Mouse (Mus musculus) layer of hippocampus, adult 9-11 months (tissue): ENCODE data around the gene Fcer1g.

Source experiments
- DNase-seq: peaks from one replicate; pipeline ENCODE4 v3.0.0; 2022

Gene Fcer1g

GRCm38 (mm10) chr1:171239992-171240744, 6.0 kb upstream of the Fcer1g start:
- DNase-seq, result no peak

- no peak for DNase-seq
Measured at GRCm38 (mm10) chr1:171238463-171238862, 4.3 kb upstream of the Fcer1g start.

GRCm38 (mm10) chr1:171237438-171237837, 3.3 kb upstream of the Fcer1g start:
- no peak for DNase-seq

- DNase-seq, result no peak
Measured at GRCm38 (mm10) chr1:171235791-171236190, 1.6 kb upstream of the Fcer1g start.

- no peak for DNase-seq
Measured at GRCm38 (mm10) chr1:171234538-171234937, 373 bp upstream of the Fcer1g start.

GRCm38 (mm10) chr1:171232800-171233730, 1.1 kb downstream of the Fcer1g start:
- no peak for DNase-seq

GRCm38 (mm10) chr1:171232348-171232747, 1.8 kb downstream of the Fcer1g start:
- no peak for DNase-seq

- no peak for DNase-seq
Measured at GRCm38 (mm10) chr1:171231844-171232243, 2.3 kb downstream of the Fcer1g start.

GRCm38 (mm10) chr1:171230215-171230614, 4.0 kb downstream of the Fcer1g start:
- no peak for DNase-seq

- DNase-seq, result no peak
Measured at GRCm38 (mm10) chr1:171229750-171230149, 4.4 kb downstream of the Fcer1g start.

- no peak for DNase-seq
Measured at GRCm38 (mm10) chr1:171227879-171228278, 6.3 kb downstream of the Fcer1g start.

GRCm38 (mm10) chr1:171226780-171227179, 7.4 kb downstream of the Fcer1g start:
- DNase-seq, result no peak

GRCm38 (mm10) chr1:171224857-171225256, 9.3 kb downstream of the Fcer1g start, which contains the start of gene Apoa2:
Apoa2 (plus strand) TSS chr1:171225054.
- no peak for DNase-seq

- no peak for DNase-seq
Measured at GRCm38 (mm10) chr1:171223796-171224195, 10.4 kb downstream of the Fcer1g start.

- no peak for DNase-seq
Measured at GRCm38 (mm10) chr1:171223168-171223567, 11.0 kb downstream of the Fcer1g start.

- peak; percentile 99 for DNase-seq
Measured at GRCm38 (mm10) chr1:171222238-171223155, 11.7 kb downstream of the Fcer1g start, which contains the start of gene Tomm40l. Tomm40l (minus strand) TSS chr1:171222514.

- no peak for DNase-seq
Measured at GRCm38 (mm10) chr1:171221281-171222193, 12.6 kb downstream of the Fcer1g start.

GRCm38 (mm10) chr1:171220871-171221270, 13.3 kb downstream of the Fcer1g start:
- DNase-seq, result peak; percentile 84

- no peak for DNase-seq
Measured at GRCm38 (mm10) chr1:171216241-171216955, 17.8 kb downstream of the Fcer1g start.

- no peak for DNase-seq
Measured at GRCm38 (mm10) chr1:171213801-171214496, 20.2 kb downstream of the Fcer1g start, which contains the start of gene Nr1i3. Nr1i3 (plus strand) TSS chr1:171213970.
